Mouse (Mus musculus): ENCODE measurements around the gene Narfl. TPM values are rescaled to one million over a fixed set of nuclear protein-coding genes. Genes with fewer than 3 reads are reported as not detected.

The Narfl gene
- total and polyA plus RNA-seq, 3 experiments = 30.6 to 34.3 TPM; not detected in 1

DNA sequence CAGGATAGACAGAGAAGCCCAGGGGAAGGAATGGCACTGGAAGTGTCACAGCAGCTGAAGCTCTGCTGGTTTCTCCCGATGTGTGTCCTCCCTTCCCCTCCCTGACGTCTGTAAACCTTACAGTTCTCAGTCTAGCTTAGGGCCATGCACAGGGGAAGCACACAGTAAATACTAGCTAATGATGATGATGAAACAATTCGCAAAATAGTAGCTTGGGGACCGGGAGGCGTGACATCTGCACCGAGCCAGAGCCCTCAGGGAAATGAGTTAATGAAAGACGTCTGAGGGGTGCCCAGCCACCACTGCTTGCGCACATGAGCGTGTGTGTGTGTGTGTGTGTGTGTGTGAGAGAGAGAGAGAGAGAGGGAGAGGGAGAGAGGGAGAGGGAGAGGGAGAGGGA is 4.2 kb upstream of the Narfl start:
- Histone ChIP-seq H3K4me1 (ENCODE audit: control insufficient read depth in 1 of 2, insufficient read depth in 2 of 2, low read length in 2 of 2) (peaks cover 0 to 6% of the 10 kb centered on the region in 2 experiments; a peak in 3 of 4 replicates), H3K9ac (ENCODE audit: control insufficient read depth, low read depth, low read length, poor library complexity, severe bottlenecking) (peak overlapping the region; percentile 45; the same call in 1 of the 2 replicates), H3K79me2 (ENCODE audit: control insufficient read depth, insufficient read depth, low read length, poor library complexity) (peaks cover 6% of the 10 kb centered on the region), H3K4me3 (ENCODE audit: control insufficient read depth in 1 of 2, insufficient read depth in 1 of 2, low read depth in 2 of 2, low read length in 2 of 2) (peak overlapping the region; percentile 16 to 25; a peak in 2 of 4 replicates), H3K9me3 (replicated peaks; ENCODE audit: insufficient read depth, low read length) (no peaks in the 10 kb centered on the region), H3K36me3 (ENCODE audit: control insufficient read depth in 1 of 2, insufficient read depth in 2 of 2, low read length in 2 of 2) (no peaks in the 10 kb centered on the region), H3K27me3 (ENCODE audit: control insufficient read depth in 1 of 2, insufficient read depth in 2 of 2, low read length in 2 of 2) (peaks cover 8 to 11% of the 10 kb centered on the region in 2 experiments), H3K27ac (ENCODE audit: control insufficient read depth, low read depth, low read length) (no peak overlapping the region)
- no peak for TF ChIP-seq NRF1 (IDR thresholded peaks at IDR 0.05; ENCODE audit: insufficient read depth, low read depth, low read length, poor library complexity, severe bottlenecking)
- no peak for TF ChIP-seq USF2 (IDR thresholded peaks at IDR 0.05; ENCODE audit: borderline replicate concordance in 1 of 2, insufficient read depth in 1 of 2, low read depth in 1 of 2, low read length in 2 of 2)
- no peak for TF ChIP-seq SMC3 (IDR thresholded peaks at IDR 0.05; ENCODE audit: low read depth, low read length)
- no peak for TF ChIP-seq MAX (IDR thresholded peaks at IDR 0.05; ENCODE audit: low read length)
- TF ChIP-seq ELF1 (IDR thresholded peaks at IDR 0.05; ENCODE audit: low read depth, low read length) = no peak
- no peak for TF ChIP-seq TBP (IDR thresholded peaks at IDR 0.05; ENCODE audit: low read depth, low read length)
- TF ChIP-seq POLR2AphosphoS2 (IDR thresholded peaks at IDR 0.05; ENCODE audit: low read length) = no peak
- TF ChIP-seq ZMIZ1 (IDR thresholded peaks at IDR 0.05; ENCODE audit: low read depth, low read length) = no peak
- no peak for DNase-seq (ENCODE audit: low read depth, low spot score)

DNA sequence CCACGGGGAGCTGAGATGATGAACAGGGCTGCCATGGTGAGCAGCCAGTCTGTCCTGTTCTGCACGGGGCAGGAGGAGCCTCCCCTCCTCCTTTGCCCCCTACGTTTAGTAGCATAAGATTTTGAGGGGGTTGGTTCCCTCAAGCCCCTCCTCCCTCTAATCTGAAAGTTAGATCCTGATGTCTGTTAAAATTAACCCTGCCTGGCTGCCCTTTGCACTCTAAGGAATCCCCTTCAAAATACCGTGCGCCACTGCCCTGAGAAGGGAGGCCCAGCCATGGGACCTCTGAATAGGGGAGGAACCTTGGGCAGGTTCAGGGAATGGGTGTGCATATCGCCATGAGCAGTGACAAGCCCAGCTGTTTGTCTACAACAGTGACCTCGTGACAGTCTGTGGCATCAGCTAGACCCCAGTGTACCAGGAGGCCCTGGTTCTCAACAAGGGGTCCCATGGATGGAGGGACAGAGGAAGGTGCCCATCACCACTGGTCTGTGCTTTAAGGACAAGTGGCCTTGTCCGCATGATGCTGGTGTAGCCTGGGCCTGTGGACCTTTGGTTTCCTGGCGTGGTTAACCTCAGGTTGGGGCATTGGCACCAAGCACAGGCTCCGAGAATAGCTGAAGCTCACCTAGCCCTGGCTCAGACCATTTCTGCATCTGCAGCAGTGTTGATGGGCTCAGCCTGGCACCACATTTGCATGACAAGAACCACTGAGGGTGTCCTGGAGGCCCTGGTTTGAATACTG is 1.9 kb downstream of the Narfl start:
- Histone ChIP-seq H3K27ac (ENCODE audit: control insufficient read depth, low read depth, low read length) (no peak overlapping the region), H3K79me2 (ENCODE audit: control insufficient read depth, insufficient read depth, low read length, poor library complexity) (peaks cover 8% of the 10 kb centered on the region), H3K4me3 (ENCODE audit: control insufficient read depth in 1 of 2, insufficient read depth in 1 of 2, low read depth in 2 of 2, low read length in 2 of 2) (no peak overlapping the region), H3K9me3 (replicated peaks; ENCODE audit: insufficient read depth, low read length) (no peaks in the 10 kb centered on the region), H3K9ac (ENCODE audit: control insufficient read depth, low read depth, low read length, poor library complexity, severe bottlenecking) (no peak overlapping the region), H3K27me3 (ENCODE audit: control insufficient read depth in 1 of 2, insufficient read depth in 2 of 2, low read length in 2 of 2) (no peaks in the 10 kb centered on the region), H3K36me3 (ENCODE audit: control insufficient read depth in 1 of 2, insufficient read depth in 2 of 2, low read length in 2 of 2) (no peaks in the 10 kb centered on the region; a peak in 2 of 4 replicates), H3K4me1 (ENCODE audit: control insufficient read depth in 1 of 2, insufficient read depth in 2 of 2, low read length in 2 of 2) (peaks cover 0 to 10% of the 10 kb centered on the region in 2 experiments; a peak in 3 of 4 replicates)
- no peak for TF ChIP-seq GABPA (IDR thresholded peaks at IDR 0.05; ENCODE audit: low read depth, low read length)
- TF ChIP-seq ZC3H11A (IDR thresholded peaks at IDR 0.05; ENCODE audit: low read depth, low read length) = no peak
- no peak for TF ChIP-seq UBTF (IDR thresholded peaks at IDR 0.05; ENCODE audit: borderline replicate concordance, insufficient read depth, low read depth, low read length)
- no peak for TF ChIP-seq USF1 (IDR thresholded peaks at IDR 0.05; ENCODE audit: low read depth, low read length)
- no peak for TF ChIP-seq ELF1 (IDR thresholded peaks at IDR 0.05; ENCODE audit: low read depth, low read length)
- TF ChIP-seq GATA1 (IDR thresholded peaks at IDR 0.05; ENCODE audit: low read depth, low read length) = no peak
- no peak for TF ChIP-seq CHD1 (IDR thresholded peaks at IDR 0.05; ENCODE audit: low read depth, low read length)
- TF ChIP-seq RCOR1 (IDR thresholded peaks at IDR 0.05; ENCODE audit: low read depth, low read length) = no peak
- TF ChIP-seq NELFE (IDR thresholded peaks at IDR 0.05; ENCODE audit: low read depth, low read length) = no peak
- no peak for TF ChIP-seq KAT2A (conservative IDR thresholded peaks at IDR 0.05; ENCODE audit: low read depth, low read length)
- TF ChIP-seq CTCF (IDR thresholded peaks at IDR 0.05 in 2 of 3, conservative IDR thresholded peaks at IDR 0.05 in 1 of 3; ENCODE audit: control insufficient read depth in 1 of 3, insufficient read depth in 1 of 3, low read depth in 2 of 3, low read length in 3 of 3, poor library complexity in 1 of 3, severe bottlenecking in 1 of 3) = no peak
- TF ChIP-seq MAZ (IDR thresholded peaks at IDR 0.05; ENCODE audit: low read depth, low read length) = no peak
- TF ChIP-seq E2F4 (IDR thresholded peaks at IDR 0.05; ENCODE audit: borderline replicate concordance, low read depth, low read length) = no peak
- TF ChIP-seq USF2 (IDR thresholded peaks at IDR 0.05; ENCODE audit: borderline replicate concordance in 1 of 2, insufficient read depth in 1 of 2, low read depth in 1 of 2, low read length in 2 of 2) = no peak
- TF ChIP-seq TBP (IDR thresholded peaks at IDR 0.05; ENCODE audit: low read depth, low read length) = no peak
- TF ChIP-seq EP300 (IDR thresholded peaks at IDR 0.05; ENCODE audit: low read depth in 1 of 2, low read length in 2 of 2) = no peak
- no peak for TF ChIP-seq TCF12 (IDR thresholded peaks at IDR 0.05; ENCODE audit: low read depth, low read length)
- TF ChIP-seq JUND (IDR thresholded peaks at IDR 0.05; ENCODE audit: low read depth, low read length) = no peak
- no peak for TF ChIP-seq CHD2 (IDR thresholded peaks at IDR 0.05; ENCODE audit: low read length)
- no peak for TF ChIP-seq MAX (IDR thresholded peaks at IDR 0.05; ENCODE audit: low read length)
- DNase-seq (ENCODE audit: low read depth, low spot score) = no peak
